Mouse (Mus musculus) heart, embryonic 16.5 days (tissue): ENCODE measurements around the gene Ccnt1. TPM values are rescaled to one million over a fixed set of nuclear protein-coding genes. Genes with fewer than 3 reads are reported as not detected.

ENCODE experiments used
- ATAC-seq: fragments of 200-750 bp; cut with Nextera tagmentation; replicated peaks from 2 replicates; pipeline ENCODE4 v1.8.0; 2017; ENCODE audit warnings: moderate number of reproducible peaks; ENCODE audit not compliant: insufficient read depth, low FRiP score; ENCODE audit errors: extremely low read depth
- H3K27ac ChIP-seq: fragments of 300-500 bp; sonication (generic); 2 replicates; pipeline ENCODE4 v1.5.1; 2014; ENCODE audit warnings: mild to moderate bottlenecking, low read length, control low read depth, moderate library complexity
- H3K27me3 ChIP-seq: fragments of 300-500 bp; sonication (generic); 2 replicates; pipeline ENCODE4 v1.6.1; 2014; ENCODE audit warnings: low read length, mixed read lengths; ENCODE audit not compliant: control insufficient read depth, insufficient read depth
- H3K36me3 ChIP-seq: fragments of 300-500 bp; sonication (generic); 2 replicates; pipeline ENCODE4 v1.6.1; 2014; ENCODE audit not compliant: control insufficient read depth, insufficient read depth
- H3K4me1 ChIP-seq: fragments of 300-500 bp; sonication (generic); 2 replicates; pipeline ENCODE4 v1.6.1; 2014; ENCODE audit warnings: low read length, mixed read lengths; ENCODE audit not compliant: control insufficient read depth, insufficient read depth
- H3K4me2 ChIP-seq: fragments of 300-500 bp; sonication (generic); 2 replicates; pipeline ENCODE4 v1.6.1; 2014; ENCODE audit warnings: low read depth, mild to moderate bottlenecking, control low read depth, low read length
- H3K4me3 ChIP-seq: fragments of 300-500 bp; sonication (generic); 2 replicates; pipeline ENCODE4 v1.5.1; 2014; ENCODE audit warnings: mild to moderate bottlenecking, control low read depth, low read length
- H3K9ac ChIP-seq: fragments of 300-500 bp; sonication (generic); 2 replicates; pipeline ENCODE4 v1.6.1; 2014; ENCODE audit warnings: low read length, control low read depth
- H3K9me3 ChIP-seq: fragments of 300-500 bp; sonication (generic); replicated peaks from 2 replicates; pipeline ENCODE4 v1.6.1; 2016; ENCODE audit warnings: low read length; ENCODE audit not compliant: control insufficient read depth
- WGBS: fragments of 180-500 bp; shearing (Covaris S2); extraction: QIAGEN DNeasy Blood & Tissue Kit; methylation state at CpG from one replicate; pipeline ENCODE4 v1.1.7; 2014; 5-methylcytosine and 5-hydroxymethylcytosine counted together
- polyA plus RNA-seq: library from polyadenylated mRNA; unstranded; fragments of >200 nt; fragmentation: Nextera tagmentation; extraction: Ambion mirVana; gene quantifications from 2 replicates; pipeline ENCODE4 v1.2.1, GENCODE M21; 2015

The Ccnt1 gene
- polyA plus RNA-seq, 1 experiment from 2014 or later, result 41.2 TPM

DNA sequence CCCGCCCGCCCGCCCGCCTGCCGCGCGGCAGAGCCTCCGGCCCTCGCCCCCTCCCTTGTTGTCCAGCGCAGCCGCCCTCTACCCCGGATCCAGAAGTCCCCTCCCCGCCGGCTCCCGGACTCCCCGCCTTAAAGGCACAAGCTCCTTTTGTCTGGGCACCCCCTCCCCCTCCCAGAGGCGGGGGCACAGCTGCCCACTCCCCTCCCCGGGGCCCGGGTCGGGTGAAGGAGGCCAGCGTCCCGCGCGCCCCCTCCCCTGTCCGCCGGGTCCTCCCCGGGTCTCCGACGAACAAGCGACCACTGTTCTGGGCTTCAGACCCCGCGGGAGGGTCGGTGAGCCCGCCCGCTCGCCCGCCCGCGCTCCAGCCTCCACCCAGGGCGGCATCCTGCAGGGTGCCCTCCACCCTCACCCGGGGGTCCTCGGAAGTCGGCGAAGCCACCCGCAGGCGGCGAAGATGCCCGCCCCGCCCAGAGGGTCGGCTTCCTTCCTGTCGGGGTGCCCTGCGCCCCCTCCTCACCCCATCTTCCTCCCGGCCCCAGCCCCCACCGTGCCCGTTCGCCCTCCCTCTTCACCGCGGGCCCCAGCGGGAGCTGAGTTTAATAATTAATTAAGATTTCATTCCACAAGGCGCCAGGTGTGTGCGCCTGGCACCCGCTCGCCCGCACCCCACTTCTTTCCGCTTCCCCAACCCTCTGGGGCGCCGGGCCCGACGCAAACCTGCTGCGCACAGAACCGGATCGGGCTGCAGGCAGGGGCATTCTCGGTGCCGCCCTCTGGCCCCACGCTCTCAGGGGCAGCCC is 38.8 kb upstream of the Ccnt1 start, which contains the start of gene Adcy6:
TSS of gene Adcy6 (minus strand) at position 746 of the 800 bp plus-strand sequence.
- Histone ChIP-seq H3K9ac (peak within 1 kb of the TSS; percentile 98), H3K27me3 (no peaks in the 10 kb centered on the region), H3K9me3 (no peaks in the 10 kb centered on the region), H3K4me3 (peak within 1 kb of the TSS; percentile 94), H3K4me2 (peak within 1 kb of the TSS; percentile 88), H3K4me1 (peaks cover 31% of the 10 kb centered on the region), H3K36me3 (no peaks in the 10 kb centered on the region), H3K27ac (peak within 1 kb of the TSS; percentile 99)
- peak; percentile 54 for ATAC-seq
- WGBS, result under 1% methylated on average over 65 of the region's 75 CpGs

GRCm38 (mm10) chr15:98608784-98609250 is 38.1 kb upstream of the Ccnt1 start:
- Histone ChIP-seq H3K9ac (peak overlapping the region; percentile 98), H3K4me2 (peak overlapping the region; percentile 88), H3K4me3 (peak overlapping the region; percentile 94), H3K27me3 (no peaks in the 10 kb centered on the region), H3K27ac (peak overlapping the region; percentile 99), H3K4me1 (peaks cover 34% of the 10 kb centered on the region), H3K36me3 (peaks cover 7% of the 10 kb centered on the region), H3K9me3 (no peaks in the 10 kb centered on the region)
- ATAC-seq, result no peak
- 0% methylated on average over 9 of the region's 26 CpGs for WGBS

DNA sequence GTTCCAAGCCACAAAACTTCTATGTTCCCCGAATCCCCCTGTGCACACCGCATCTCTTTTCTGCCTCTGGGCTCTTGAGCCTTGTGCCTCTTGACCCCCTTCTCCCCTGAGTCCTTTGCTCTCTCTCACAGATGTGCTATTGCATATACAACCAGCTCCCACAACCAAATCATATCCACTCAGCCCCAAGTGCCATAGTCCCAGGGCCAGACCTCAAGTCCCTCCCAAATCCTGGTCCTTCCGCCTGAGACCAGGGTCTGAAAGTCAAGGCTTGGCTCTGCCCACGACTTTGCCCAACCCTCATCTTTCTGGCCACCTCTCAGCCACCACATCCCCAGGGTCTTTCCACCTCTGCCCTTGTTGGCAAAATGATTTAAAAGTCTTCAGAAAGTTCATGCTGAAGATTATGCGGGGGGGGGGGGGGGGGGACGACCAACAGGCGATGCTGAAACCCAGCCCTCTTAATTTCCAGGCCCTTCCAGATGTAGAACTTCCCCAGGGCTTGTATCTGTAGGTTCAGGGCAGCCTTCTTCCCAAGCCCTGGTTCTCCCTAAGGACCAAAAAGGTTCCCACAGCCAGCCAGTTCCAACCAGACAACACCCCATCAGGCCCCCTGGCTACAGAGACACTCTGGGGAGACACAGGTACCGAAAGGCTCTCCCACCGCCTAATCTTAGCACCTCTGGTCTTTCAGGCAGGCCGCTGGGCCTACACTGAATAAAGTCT is 37.5 kb upstream of the Ccnt1 start:
- Histone ChIP-seq H3K36me3 (peaks cover 13% of the 10 kb centered on the region), H3K9me3 (no peaks in the 10 kb centered on the region), H3K27ac (peak overlapping the region; percentile 99), H3K4me3 (peak overlapping the region; percentile 94), H3K27me3 (no peaks in the 10 kb centered on the region), H3K9ac (peak overlapping the region; percentile 98), H3K4me1 (peaks cover 40% of the 10 kb centered on the region), H3K4me2 (peak overlapping the region; percentile 88)
- peak; percentile 6; the same call in 1 of the 2 replicates for ATAC-seq
- 7% methylated on average over 10 of the region's 10 CpGs for WGBS

GRCm38 (mm10) chr15:98607557-98607956 is 36.8 kb upstream of the Ccnt1 start:
- Histone ChIP-seq H3K4me3 (peak overlapping the region; percentile 94), H3K36me3 (peaks cover 13% of the 10 kb centered on the region), H3K9ac (peak overlapping the region; percentile 98), H3K9me3 (no peaks in the 10 kb centered on the region), H3K4me1 (peaks cover 45% of the 10 kb centered on the region), H3K4me2 (peak overlapping the region; percentile 88), H3K27ac (peak overlapping the region; percentile 99), H3K27me3 (no peaks in the 10 kb centered on the region)
- WGBS, result 4% methylated on average over 4 of the region's 4 CpGs
- ATAC-seq, result peak; percentile 78

- H3K9me3 ChIP-seq, result no peaks in the 10 kb centered on the region
- H3K4me3 ChIP-seq, result peak overlapping the region; percentile 94
- WGBS, result 26% methylated on average over 9 of the region's 9 CpGs
- H3K27ac ChIP-seq, result peak overlapping the region; percentile 99
- peak overlapping the region; percentile 74 for H3K9ac ChIP-seq
- peak overlapping the region; percentile 88 for H3K4me2 ChIP-seq
- peaks cover 13% of the 10 kb centered on the region for H3K36me3 ChIP-seq
- no peak for ATAC-seq
- H3K27me3 ChIP-seq, result no peaks in the 10 kb centered on the region
- peaks cover 49% of the 10 kb centered on the region for H3K4me1 ChIP-seq
Observed at GRCm38 (mm10) chr15:98606739-98607138, 36.0 kb upstream of the Ccnt1 start.

- Histone ChIP-seq H3K4me2 (peak overlapping the region; percentile 88), H3K27me3 (no peaks in the 10 kb centered on the region), H3K36me3 (peaks cover 16% of the 10 kb centered on the region), H3K27ac (peak overlapping the region; percentile 99), H3K9me3 (no peaks in the 10 kb centered on the region), H3K9ac (peak overlapping the region; percentile 74), H3K4me3 (peak overlapping the region; percentile 94), H3K4me1 (peaks cover 52% of the 10 kb centered on the region)
- 22% methylated on average over 12 of the region's 12 CpGs for WGBS
- peak; percentile 10; the same call in 1 of the 2 replicates for ATAC-seq
Observed at GRCm38 (mm10) chr15:98606051-98606536, 35.4 kb upstream of the Ccnt1 start.

GRCm38 (mm10) chr15:98604041-98604575 is 33.4 kb upstream of the Ccnt1 start:
- peak overlapping the region; percentile 72 for H3K9ac ChIP-seq
- peak overlapping the region; percentile 99 for H3K27ac ChIP-seq
- H3K4me2 ChIP-seq, result peak overlapping the region; percentile 88
- H3K4me3 ChIP-seq, result peak overlapping the region; percentile 53
- H3K27me3 ChIP-seq, result no peaks in the 10 kb centered on the region
- peaks cover 26% of the 10 kb centered on the region for H3K36me3 ChIP-seq
- no peak for ATAC-seq
- 81% methylated on average over 24 of the region's 24 CpGs for WGBS
- no peaks in the 10 kb centered on the region for H3K9me3 ChIP-seq
- H3K4me1 ChIP-seq, result peaks cover 59% of the 10 kb centered on the region

DNA sequence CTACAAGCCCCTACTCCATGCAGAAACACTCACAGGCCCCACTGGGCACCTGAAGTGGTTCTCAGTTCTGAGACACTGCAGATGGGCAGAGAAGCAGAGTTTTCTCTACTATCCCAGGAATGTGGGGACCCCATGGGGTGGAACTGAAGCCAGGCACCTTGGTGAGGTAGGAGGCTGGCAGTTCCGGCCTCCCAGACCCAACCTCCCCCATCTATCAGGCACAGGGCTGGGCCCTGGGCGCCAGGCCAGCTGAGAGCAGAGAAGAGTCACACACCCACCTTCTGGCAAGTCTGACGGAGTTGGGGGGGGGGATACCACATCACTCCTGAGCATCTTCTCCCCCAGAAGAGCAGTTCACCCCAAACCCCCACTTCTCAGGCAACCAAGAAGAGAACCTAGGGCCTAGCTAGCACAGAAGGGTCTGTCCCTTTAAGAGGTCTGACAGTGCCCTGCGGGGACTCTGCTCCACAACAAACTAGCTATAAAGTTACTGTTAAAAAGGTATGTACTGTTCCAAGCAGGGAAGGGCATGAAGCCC is 32.3 kb upstream of the Ccnt1 start:
- H3K9ac ChIP-seq, result peak overlapping the region; percentile 72
- whole genome bisulfite sequencing, result 25% methylated on average over 4 of the region's 4 CpGs
- H3K36me3 ChIP-seq, result peaks cover 35% of the 10 kb centered on the region
- peaks cover 59% of the 10 kb centered on the region for H3K4me1 ChIP-seq
- H3K27me3 ChIP-seq, result no peaks in the 10 kb centered on the region
- peak overlapping the region; percentile 99 for H3K27ac ChIP-seq
- H3K9me3 ChIP-seq, result no peaks in the 10 kb centered on the region
- H3K4me3 ChIP-seq, result peak overlapping the region; percentile 53
- no peak for ATAC-seq
- peak overlapping the region; percentile 88 for H3K4me2 ChIP-seq
